17 mouse cellular contexts compared by ENCODE assay signal in the genomic region with DNA sequence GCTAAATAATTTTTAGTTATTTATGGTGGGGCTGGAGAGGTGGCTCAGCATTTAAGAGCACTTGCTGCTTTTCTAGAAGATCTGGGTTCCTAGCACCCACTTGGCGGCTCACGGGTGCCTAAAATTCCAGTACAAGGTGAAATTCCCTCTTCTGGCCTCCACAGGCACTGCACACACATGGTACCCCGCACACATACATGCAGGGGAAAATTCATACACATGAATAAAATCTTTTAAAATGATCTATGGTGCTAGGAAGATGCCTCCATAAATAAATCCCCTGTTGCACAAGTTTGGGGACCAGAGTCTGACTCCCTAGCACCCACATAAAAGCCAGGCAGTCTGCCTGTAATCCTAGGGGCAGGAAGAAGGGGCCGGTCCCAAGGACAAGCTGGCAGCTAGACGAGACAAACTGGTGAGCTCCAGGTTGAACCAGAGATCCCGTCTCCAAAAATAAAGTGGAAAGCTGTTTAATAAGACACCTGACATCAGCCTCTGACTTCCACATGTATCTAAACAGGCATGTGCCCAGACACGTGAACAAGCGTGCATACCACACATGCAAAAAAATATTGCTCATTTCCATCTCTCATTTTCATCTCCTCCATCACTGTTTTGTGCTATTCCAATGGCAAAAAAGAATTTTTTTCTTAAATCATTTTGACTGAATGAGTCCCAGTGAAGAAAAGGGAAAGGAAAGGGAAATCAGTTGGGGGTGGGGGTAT. TPM values are rescaled to one million over a fixed set of nuclear protein-coding genes. Genes with fewer than 3 reads are reported as not detected.
DNase-seq lines count a peak whose midpoint lies in the region; ATAC-seq and TF ChIP-seq lines count a peak whose summit lies in the region.
"Had no signal": no experiment of that assay in that cellular context is flagged by ENCODE, and none has a peak within 500 bp of the region (broad histone marks: within the 10 kb centered on the region; RNA-seq: fewer than 3 reads in every experiment).

No protein-coding gene starts in this region.

- no peaks in the 10 kb centered on the region for H3K36me3 ChIP-seq in intestine, embryonic 15.5 days
- H3K36me3 ChIP-seq in intestine, embryonic 16.5 days (ENCODE audit: control insufficient read depth, insufficient read depth, low read length) = no peaks in the 10 kb centered on the region
- H3K36me3 ChIP-seq in megakaryocyte, embryonic 14.5 days (replicated peaks; ENCODE audit: low read length) = peaks cover 54% of the 10 kb centered on the region
- no peaks in the 10 kb centered on the region for H3K36me3 ChIP-seq in limb, embryonic 10.5 days
- H3K36me3 ChIP-seq in hindbrain, embryonic 10.5 days = no peaks in the 10 kb centered on the region
- no peaks in the 10 kb centered on the region for H3K36me3 ChIP-seq in thymus, adult 2 months (ENCODE audit: control insufficient read depth, insufficient read depth, low read length)
- H3K36me3 ChIP-seq: embryonic facial prominence, embryonic 13.5 days; limb, embryonic 15.5 days had no signal

- H3K4me3 ChIP-seq in intestine, embryonic 15.5 days (replicated peaks) = no peak overlapping the region
- H3K4me3 ChIP-seq in intestine, embryonic 16.5 days (ENCODE audit: low read length) = no peak overlapping the region
- H3K4me3 ChIP-seq in megakaryocyte, embryonic 14.5 days (replicated peaks) = peak overlapping the region; percentile 98
- H3K4me3 ChIP-seq in limb, embryonic 10.5 days = 0 out of 2 replicates have a peak overlapping the region, but pooled peaks have one; percentile 61
- no peak overlapping the region for H3K4me3 ChIP-seq in hindbrain, embryonic 10.5 days
- H3K4me3 ChIP-seq in thymus, adult 2 months (ENCODE audit: control insufficient read depth, insufficient read depth, low read length) = no peak overlapping the region

- no peak for DNase-seq in limb, embryonic 10.5 days (ENCODE audit: low spot score)
- no peak for DNase-seq in hindbrain, embryonic 10.5 days (ENCODE audit: low spot score)
- no peak for DNase-seq in thymus, adult 2 months
- DNase-seq: adrenal gland, postnatal 10 days; cerebellum, postnatal 36 days; gastrocnemius, postnatal 25 days; right cerebral cortex, postnatal 4 days; thymus, postnatal 4 days had no signal

- H3K4me1 ChIP-seq in intestine, embryonic 15.5 days (replicated peaks) = 0 out of 2 replicates have a peak, but pooled peaks cover 6% of the 10 kb centered on the region
- H3K4me1 ChIP-seq in intestine, embryonic 16.5 days (ENCODE audit: control insufficient read depth, insufficient read depth, low read length) = peaks cover 7% of the 10 kb centered on the region; the same call in 1 of the 2 replicates
- H3K4me1 ChIP-seq in megakaryocyte, embryonic 14.5 days = peaks cover 92% of the 10 kb centered on the region
- H3K4me1 ChIP-seq in limb, embryonic 10.5 days = peaks cover 16% of the 10 kb centered on the region
- H3K4me1 ChIP-seq in hindbrain, embryonic 10.5 days (replicated peaks) = peaks cover 10% of the 10 kb centered on the region
- H3K4me1 ChIP-seq in thymus, adult 2 months (replicated peaks; ENCODE audit: control insufficient read depth, insufficient read depth, low read length) = peaks cover 33% of the 10 kb centered on the region

- TF ChIP-seq CTCF in thymus, adult 2 months (IDR thresholded peaks at IDR 0.05; ENCODE audit: borderline replicate concordance, control insufficient read depth, extremely low read depth, insufficient read depth, low read length, poor library complexity) = no peak

- 0 out of 2 replicates have a peak, but pooled peaks cover 5% of the 10 kb centered on the region for H3K27me3 ChIP-seq in intestine, embryonic 15.5 days (replicated peaks)
- H3K27me3 ChIP-seq in intestine, embryonic 16.5 days (replicated peaks; ENCODE audit: control insufficient read depth, insufficient read depth, low read length) = no peaks in the 10 kb centered on the region
- H3K27me3 ChIP-seq in megakaryocyte, embryonic 14.5 days (replicated peaks) = no peaks in the 10 kb centered on the region
- peaks cover 17% of the 10 kb centered on the region for H3K27me3 ChIP-seq in limb, embryonic 10.5 days (ENCODE audit: low read depth, poor library complexity, severe bottlenecking)
- peaks cover 40% of the 10 kb centered on the region for H3K27me3 ChIP-seq in hindbrain, embryonic 10.5 days (ENCODE audit: insufficient read depth, poor library complexity, severe bottlenecking)
- no peaks in the 10 kb centered on the region for H3K27me3 ChIP-seq in thymus, adult 2 months (ENCODE audit: control insufficient read depth, insufficient read depth, low read length)
- H3K27me3 ChIP-seq: limb, embryonic 15.5 days had no signal

- WGBS in intestine, embryonic 15.5 days = 83% methylated on average over 8 of the region's 8 CpGs
- 93% methylated on average over 8 of the region's 8 CpGs for WGBS in intestine, embryonic 16.5 days
- WGBS in limb, embryonic 10.5 days = 86% methylated on average over 8 of the region's 8 CpGs
- WGBS in hindbrain, embryonic 10.5 days = 85% methylated on average over 8 of the region's 8 CpGs
- WGBS in thymus, adult 2 months = 91% methylated on average over 8 of the region's 8 CpGs

- H3K9ac ChIP-seq in intestine, embryonic 15.5 days = no peak overlapping the region
- H3K9ac ChIP-seq in intestine, embryonic 16.5 days (ENCODE audit: low read depth, low read length) = no peak overlapping the region
- H3K9ac ChIP-seq: limb, embryonic 15.5 days had no signal

- TF ChIP-seq POLR2A in thymus, adult 2 months (IDR thresholded peaks at IDR 0.05; ENCODE audit: control insufficient read depth, extremely low read depth, insufficient read depth, low read length, poor library complexity) = no peak

- no peaks in the 10 kb centered on the region for H3K9me3 ChIP-seq in intestine, embryonic 15.5 days
- H3K9me3 ChIP-seq in intestine, embryonic 16.5 days (ENCODE audit: control insufficient read depth, low read length) = no peaks in the 10 kb centered on the region
- no peaks in the 10 kb centered on the region for H3K9me3 ChIP-seq in megakaryocyte, embryonic 14.5 days
- H3K9me3 ChIP-seq in limb, embryonic 10.5 days (replicated peaks) = no peaks in the 10 kb centered on the region
- H3K9me3 ChIP-seq in hindbrain, embryonic 10.5 days = no peaks in the 10 kb centered on the region
- H3K9me3 ChIP-seq: embryonic facial prominence, embryonic 13.5 days; limb, embryonic 15.5 days had no signal

- H3K27ac ChIP-seq in intestine, embryonic 15.5 days = no peak overlapping the region
- no peak overlapping the region for H3K27ac ChIP-seq in intestine, embryonic 16.5 days (ENCODE audit: low read length)
- H3K27ac ChIP-seq in limb, embryonic 10.5 days = no peak overlapping the region
- no peak overlapping the region for H3K27ac ChIP-seq in hindbrain, embryonic 10.5 days
- no peak overlapping the region for H3K27ac ChIP-seq in thymus, adult 2 months (ENCODE audit: control insufficient read depth, insufficient read depth, low read length)
- H3K27ac ChIP-seq: limb, embryonic 15.5 days had no signal

- ATAC-seq in intestine, embryonic 15.5 days = no peak
- no peak for ATAC-seq in intestine, embryonic 16.5 days
- ATAC-seq in megakaryocyte, adult 5-6 weeks (ENCODE audit: poor library complexity, severe bottlenecking) = no peak
- ATAC-seq: forebrain, embryonic 16.5 days; hindbrain, embryonic 16.5 days had no signal

- H3K4me2 ChIP-seq in intestine, embryonic 15.5 days (replicated peaks) = 0 out of 2 replicates have a peak overlapping the region, but pooled peaks have one; percentile 86
- no peak overlapping the region for H3K4me2 ChIP-seq in intestine, embryonic 16.5 days (ENCODE audit: low read depth, low read length)
- H3K4me2 ChIP-seq: midbrain, embryonic 11.5 days had no signal

RNA-seq across cellular contexts. Expression of a gene that starts 1.6 kb away (rescaled TPM):
- polyA plus RNA-seq in intestine, embryonic 15.5 days (2015; fragmentation: Nextera tagmentation; extraction: Ambion mirVana) = 19.2 and 19.4 TPM in 2 replicates
- 17.3 and 17.8 TPM in 2 replicates for polyA plus RNA-seq in intestine, embryonic 16.5 days (2015; fragmentation: Nextera tagmentation; extraction: Ambion mirVana)
- polyA plus RNA-seq in megakaryocyte, embryonic 14.5 days (2012; ENCODE audit: insufficient read depth, low replicate concordance) = 12.5 and 61.7 TPM in 2 replicates
- 15.4 and 20.0 TPM in 2 replicates for total RNA-seq in megakaryocyte, adult 5-6 weeks (2015)
- 6.5 and 12.4 TPM in 2 replicates for total RNA-seq in megakaryocyte, adult 5-6 weeks (2017)
- polyA plus RNA-seq in limb, embryonic 10.5 days (2016; fragmentation: Nextera tagmentation; extraction: Ambion mirVana) = 19.1 and 19.7 TPM in 2 replicates
- polyA plus RNA-seq in hindbrain, embryonic 10.5 days (2016; fragmentation: Nextera tagmentation; extraction: Ambion mirVana) = 13.6 and 15.8 TPM in 2 replicates
- 18.2 and 24.0 TPM in 2 replicates for polyA plus RNA-seq in thymus, adult 2 months (2012; rRNA removed)

RNA-seq across cellular contexts. Expression of a gene that starts 11.8 kb away (rescaled TPM):
- polyA plus RNA-seq in intestine, embryonic 15.5 days (2015; fragmentation: Nextera tagmentation; extraction: Ambion mirVana) = 193 and 229 TPM in 2 replicates
- 251 and 269 TPM in 2 replicates for polyA plus RNA-seq in intestine, embryonic 16.5 days (2015; fragmentation: Nextera tagmentation; extraction: Ambion mirVana)
- polyA plus RNA-seq in megakaryocyte, embryonic 14.5 days (2012; ENCODE audit: insufficient read depth, low replicate concordance) = 31.1 and 174 TPM in 2 replicates
- total RNA-seq in megakaryocyte, adult 5-6 weeks (2015) = 219 and 236 TPM in 2 replicates
- 199 and 241 TPM in 2 replicates for total RNA-seq in megakaryocyte, adult 5-6 weeks (2017)
- polyA plus RNA-seq in limb, embryonic 10.5 days (2016; fragmentation: Nextera tagmentation; extraction: Ambion mirVana) = 67.5 and 81.7 TPM in 2 replicates
- 40.7 and 43.5 TPM in 2 replicates for polyA plus RNA-seq in hindbrain, embryonic 10.5 days (2016; fragmentation: Nextera tagmentation; extraction: Ambion mirVana)
- 104 and 149 TPM in 2 replicates for polyA plus RNA-seq in thymus, adult 2 months (2012; rRNA removed)

RNA-seq across cellular contexts. Expression of a gene that starts 11.9 kb away (rescaled TPM):
- 122 and 133 TPM in 2 replicates for polyA plus RNA-seq in intestine, embryonic 15.5 days (2015; fragmentation: Nextera tagmentation; extraction: Ambion mirVana)
- 159 and 162 TPM in 2 replicates for polyA plus RNA-seq in intestine, embryonic 16.5 days (2015; fragmentation: Nextera tagmentation; extraction: Ambion mirVana)
- polyA plus RNA-seq in megakaryocyte, embryonic 14.5 days (2012; ENCODE audit: insufficient read depth, low replicate concordance) = 64.6 and 113 TPM in 2 replicates
- total RNA-seq in megakaryocyte, adult 5-6 weeks (2015) = 69.3 and 70.0 TPM in 2 replicates
- 49.5 and 52.1 TPM in 2 replicates for total RNA-seq in megakaryocyte, adult 5-6 weeks (2017)
- polyA plus RNA-seq in limb, embryonic 10.5 days (2016; fragmentation: Nextera tagmentation; extraction: Ambion mirVana) = 109 TPM in 2 replicates
- polyA plus RNA-seq in hindbrain, embryonic 10.5 days (2016; fragmentation: Nextera tagmentation; extraction: Ambion mirVana) = 110 and 114 TPM in 2 replicates
- polyA plus RNA-seq in thymus, adult 2 months (2012; rRNA removed) = 90.7 and 98.9 TPM in 2 replicates

RNA-seq across cellular contexts. Expression of a gene that starts 23.4 kb away (rescaled TPM):
- polyA plus RNA-seq in intestine, embryonic 15.5 days (2015; fragmentation: Nextera tagmentation; extraction: Ambion mirVana) = 11.3 and 14.4 TPM in 2 replicates
- 16.4 and 18.0 TPM in 2 replicates for polyA plus RNA-seq in intestine, embryonic 16.5 days (2015; fragmentation: Nextera tagmentation; extraction: Ambion mirVana)
- 48.1 and 129 TPM in 2 replicates for polyA plus RNA-seq in megakaryocyte, embryonic 14.5 days (2012; ENCODE audit: insufficient read depth, low replicate concordance)
- total RNA-seq in megakaryocyte, adult 5-6 weeks (2015) = 0.20 and 2.3 TPM in 2 replicates
- total RNA-seq in megakaryocyte, adult 5-6 weeks (2017) = 0.26 and 0.45 TPM in 2 replicates
- 9.9 and 10.3 TPM in 2 replicates for polyA plus RNA-seq in limb, embryonic 10.5 days (2016; fragmentation: Nextera tagmentation; extraction: Ambion mirVana)
- polyA plus RNA-seq in hindbrain, embryonic 10.5 days (2016; fragmentation: Nextera tagmentation; extraction: Ambion mirVana) = 5.7 and 7.0 TPM in 2 replicates
- polyA plus RNA-seq in thymus, adult 2 months (2012; rRNA removed) = 14.4 and 19.4 TPM in 2 replicates

RNA-seq across cellular contexts. Expression of a gene that starts 31.6 kb away (rescaled TPM):
- 25.9 and 26.1 TPM in 2 replicates for polyA plus RNA-seq in intestine, embryonic 15.5 days (2015; fragmentation: Nextera tagmentation; extraction: Ambion mirVana)
- polyA plus RNA-seq in intestine, embryonic 16.5 days (2015; fragmentation: Nextera tagmentation; extraction: Ambion mirVana) = 27.6 and 27.7 TPM in 2 replicates
- 3.9 and 10.7 TPM in 2 replicates for polyA plus RNA-seq in megakaryocyte, embryonic 14.5 days (2012; ENCODE audit: insufficient read depth, low replicate concordance)
- 34.0 and 40.5 TPM in 2 replicates for total RNA-seq in megakaryocyte, adult 5-6 weeks (2015)
- total RNA-seq in megakaryocyte, adult 5-6 weeks (2017) = 26.7 and 30.7 TPM in 2 replicates
- 24.3 and 27.3 TPM in 2 replicates for polyA plus RNA-seq in limb, embryonic 10.5 days (2016; fragmentation: Nextera tagmentation; extraction: Ambion mirVana)
- 25.5 and 27.8 TPM in 2 replicates for polyA plus RNA-seq in hindbrain, embryonic 10.5 days (2016; fragmentation: Nextera tagmentation; extraction: Ambion mirVana)
- polyA plus RNA-seq in thymus, adult 2 months (2012; rRNA removed) = 42.2 and 42.3 TPM in 2 replicates

Comparison
In these comparisons a context has a peak if more than half of its experiments do, and no peak if none do; other contexts are left out.
1. H3K4me3 ChIP-seq: peak in megakaryocyte, embryonic 14.5 days (single experiment) and limb, embryonic 10.5 days (single experiment); none in intestine, embryonic 15.5 days (single experiment), intestine, embryonic 16.5 days (single experiment), hindbrain, embryonic 10.5 days (single experiment) and thymus, adult 2 months (single experiment).